ENCODE assay signal across 33 mouse cellular contexts in genomic region chr10:23901119-23901518, GRCm38 (mm10). TPM values are rescaled to one million over a fixed set of nuclear protein-coding genes. Genes with fewer than 3 reads are reported as not detected.
DNase-seq lines count a peak whose midpoint lies in the region; ATAC-seq lines count a peak whose summit lies in the region.
"Had no signal": no experiment of that assay in that cellular context is flagged by ENCODE, and none has a peak within 500 bp of the region (broad histone marks: within the 10 kb centered on the region; RNA-seq: fewer than 3 reads in every experiment).

No protein-coding gene starts in this region.

- H3K4me1 ChIP-seq in forebrain, embryonic 11.5 days (replicated peaks; ENCODE audit: control insufficient read depth, insufficient read depth, low read length) = no peaks in the 10 kb centered on the region
- no peaks in the 10 kb centered on the region; the same call in 1 of the 2 replicates for H3K4me1 ChIP-seq in forebrain, embryonic 16.5 days (replicated peaks; ENCODE audit: control insufficient read depth, insufficient read depth, low read length)
- no peaks in the 10 kb centered on the region for H3K4me1 ChIP-seq in midbrain, embryonic 14.5 days (ENCODE audit: control insufficient read depth, insufficient read depth, low read length)
- H3K4me1 ChIP-seq: limb, embryonic 10.5 days; limb, embryonic 15.5 days; neural tube, embryonic 13.5 days had no signal

- intact Hi-C loops in left cerebral cortex, postnatal 4 days (cut with DNase I) = no loop called here

- H3K4me3 ChIP-seq in forebrain, embryonic 11.5 days (ENCODE audit: low read depth, low read length) = no peak overlapping the region
- no peak overlapping the region for H3K4me3 ChIP-seq in forebrain, embryonic 16.5 days (replicated peaks; ENCODE audit: low read length)
- H3K4me3 ChIP-seq in midbrain, embryonic 14.5 days (replicated peaks; ENCODE audit: low read depth, low read length) = no peak overlapping the region
- H3K4me3 ChIP-seq: gastrocnemius, adult 2 months; limb, embryonic 10.5 days; limb, embryonic 15.5 days; neural tube, embryonic 13.5 days had no signal

- no peak overlapping the region for H3K27ac ChIP-seq in forebrain, embryonic 11.5 days (ENCODE audit: low read depth, low read length)
- no peak overlapping the region for H3K27ac ChIP-seq in forebrain, embryonic 16.5 days (ENCODE audit: low read length)
- no peak overlapping the region for H3K27ac ChIP-seq in midbrain, embryonic 14.5 days (replicated peaks; ENCODE audit: low read depth, low read length)
- H3K27ac ChIP-seq: gastrocnemius, adult 2 months; limb, embryonic 10.5 days; limb, embryonic 15.5 days; liver, embryonic 14.5 days; neural tube, embryonic 13.5 days had no signal

- H3K27me3 ChIP-seq in forebrain, embryonic 11.5 days (ENCODE audit: control insufficient read depth, insufficient read depth, low read length) = no peaks in the 10 kb centered on the region
- H3K27me3 ChIP-seq in forebrain, embryonic 16.5 days (replicated peaks; ENCODE audit: control insufficient read depth, insufficient read depth, low read length) = no peaks in the 10 kb centered on the region
- H3K27me3 ChIP-seq in midbrain, embryonic 14.5 days (ENCODE audit: control insufficient read depth, insufficient read depth, low read length) = no peaks in the 10 kb centered on the region
- H3K27me3 ChIP-seq: limb, embryonic 15.5 days; neural tube, embryonic 13.5 days had no signal

- no peak overlapping the region for H3K4me2 ChIP-seq in forebrain, embryonic 11.5 days (ENCODE audit: low read depth, low read length, severe bottlenecking)
- no peak overlapping the region for H3K4me2 ChIP-seq in forebrain, embryonic 16.5 days (ENCODE audit: low read length)
- no peak overlapping the region for H3K4me2 ChIP-seq in midbrain, embryonic 14.5 days (ENCODE audit: low read length)
- H3K4me2 ChIP-seq: limb, embryonic 15.5 days; lung, embryonic 14.5 days; neural tube, embryonic 13.5 days had no signal

- no peaks in the 10 kb centered on the region for H3K36me3 ChIP-seq in forebrain, embryonic 11.5 days (ENCODE audit: control insufficient read depth, insufficient read depth, low read length)
- H3K36me3 ChIP-seq in forebrain, embryonic 16.5 days (ENCODE audit: control insufficient read depth, insufficient read depth) = no peaks in the 10 kb centered on the region
- no peaks in the 10 kb centered on the region for H3K36me3 ChIP-seq in midbrain, embryonic 14.5 days (ENCODE audit: control insufficient read depth, insufficient read depth, low read length)
- H3K36me3 ChIP-seq: G1E; limb, embryonic 10.5 days; limb, embryonic 15.5 days; neural tube, embryonic 13.5 days had no signal

- H3K9ac ChIP-seq in forebrain, embryonic 11.5 days (ENCODE audit: low read length) = no peak overlapping the region
- no peak overlapping the region for H3K9ac ChIP-seq in forebrain, embryonic 16.5 days (replicated peaks; ENCODE audit: low read depth, low read length)
- H3K9ac ChIP-seq in midbrain, embryonic 14.5 days (replicated peaks; ENCODE audit: low read length) = no peak overlapping the region
- H3K9ac ChIP-seq: limb, embryonic 15.5 days; liver, embryonic 14.5 days; lung, embryonic 14.5 days; neural tube, embryonic 13.5 days had no signal

- no peaks in the 10 kb centered on the region for H3K9me3 ChIP-seq in forebrain, embryonic 11.5 days (ENCODE audit: control insufficient read depth, low read length)
- H3K9me3 ChIP-seq in forebrain, embryonic 16.5 days (ENCODE audit: control insufficient read depth, low read length) = no peaks in the 10 kb centered on the region
- H3K9me3 ChIP-seq in midbrain, embryonic 14.5 days (ENCODE audit: control insufficient read depth, low read length) = no peaks in the 10 kb centered on the region
- H3K9me3 ChIP-seq: G1E; limb, embryonic 10.5 days; limb, embryonic 15.5 days; neural tube, embryonic 13.5 days had no signal

- ATAC-seq in forebrain, embryonic 11.5 days (replicated peaks; ENCODE audit: low FRiP score) = peak; percentile 69
- ATAC-seq in forebrain, embryonic 16.5 days = peak; percentile 78
- ATAC-seq in midbrain, embryonic 14.5 days (ENCODE audit: low FRiP score, low TSS enrichment) = no peak
- ATAC-seq: hindbrain, embryonic 16.5 days had no signal

- peak; percentile 21 for DNase-seq in R1 (ENCODE audit: low read depth, low spot score)
- no peak for DNase-seq in forebrain, embryonic 11.5 days (ENCODE audit: low spot score)
- DNase-seq in midbrain, embryonic 14.5 days = peak; percentile 8
- DNase-seq in kidney, postnatal 36 days = no peak
- DNase-seq in left cerebral cortex, postnatal 4 days = no peak
- no peak for DNase-seq in heart, adult 8-10 months (ENCODE audit: low spot score)
- DNase-seq: adrenal gland, postnatal 14 days; cerebellum, adult 2 months; cerebellum, postnatal 14 days; gastrocnemius, adult 2 months; heart, postnatal 14 days; kidney, adult 2 months; kidney, postnatal 4 days; lung, embryonic 14.5 days; lung, postnatal 14 days; thymus, postnatal 4 days had no signal

- WGBS in forebrain, embryonic 11.5 days = 43% methylated on average over 3 of the region's 3 CpGs
- WGBS in forebrain, embryonic 16.5 days = 13% methylated on average over 3 of the region's 3 CpGs
- WGBS in midbrain, embryonic 14.5 days = 16% methylated on average over 3 of the region's 3 CpGs

RNA-seq across cellular contexts. Expression of gene Vnn1, which starts 6.6 kb away (rescaled TPM):
- 1.5 and 3.7 TPM in 2 replicates for polyA plus RNA-seq in forebrain, embryonic 11.5 days (2014; fragmentation: Nextera tagmentation; extraction: Ambion mirVana)
- 0.11 and 0.36 TPM in 2 replicates for polyA plus RNA-seq in forebrain, embryonic 16.5 days (2015; fragmentation: Nextera tagmentation; extraction: Ambion mirVana)
- 0.08 TPM in 1 of 2 replicates, not detected in the other for polyA plus RNA-seq in midbrain, embryonic 14.5 days (2014; fragmentation: Nextera tagmentation; extraction: Ambion mirVana)
- total RNA-seq in left cerebral cortex, postnatal 4 days (2021) = under 1 TPM; 0.32 to 0.38 TPM
- under 1 TPM; 0.25 to 0.72 (median 0.35) TPM for total RNA-seq in heart, adult 8-10 months (2022)
- total RNA-seq: G1E; layer of hippocampus, adult 8-10 months had no signal
- polyA plus RNA-seq: G1E; neural tube, embryonic 13.5 days had no signal

RNA-seq across cellular contexts. Expression of gene Taar1, which starts 19.0 kb away (rescaled TPM):
- polyA plus RNA-seq in forebrain, embryonic 11.5 days (2014; fragmentation: Nextera tagmentation; extraction: Ambion mirVana) = not detected in 2 replicates
- not detected in 2 replicates for polyA plus RNA-seq in forebrain, embryonic 16.5 days (2015; fragmentation: Nextera tagmentation; extraction: Ambion mirVana)
- polyA plus RNA-seq in midbrain, embryonic 14.5 days (2014; fragmentation: Nextera tagmentation; extraction: Ambion mirVana) = not detected in 2 replicates
- total RNA-seq in left cerebral cortex, postnatal 4 days (2021) = not detected
- total RNA-seq in heart, adult 8-10 months (2022) = not detected
- total RNA-seq: adrenal gland, postnatal 14 days; G1E; gastrocnemius, adult 2 months; gastrocnemius, postnatal 4 days; heart, postnatal 14 days; layer of hippocampus, adult 8-10 months; layer of hippocampus, postnatal 25 days; left cerebral cortex, adult 8-10 months had no signal
- polyA plus RNA-seq: cerebellum, adult 2 months; embryonic facial prominence, embryonic 11.5 days; G1E; heart, embryonic 14.5 days; hindbrain, embryonic 11.5 days; hindbrain, embryonic 16.5 days; intestine, embryonic 14.5 days; kidney, adult 2 months; kidney, embryonic 16.5 days; limb, embryonic 10.5 days; limb, embryonic 15.5 days; liver, embryonic 14.5 days; lung, embryonic 14.5 days; neural tube, embryonic 13.5 days; thymus, postnatal 0 days had no signal

RNA-seq across cellular contexts. Expression of gene Taar2, which starts 37.3 kb away (rescaled TPM):
- polyA plus RNA-seq in forebrain, embryonic 11.5 days (2014; fragmentation: Nextera tagmentation; extraction: Ambion mirVana) = not detected in 2 replicates
- polyA plus RNA-seq in forebrain, embryonic 16.5 days (2015; fragmentation: Nextera tagmentation; extraction: Ambion mirVana) = not detected in 2 replicates
- polyA plus RNA-seq in midbrain, embryonic 14.5 days (2014; fragmentation: Nextera tagmentation; extraction: Ambion mirVana) = not detected in 2 replicates
- total RNA-seq in left cerebral cortex, postnatal 4 days (2021) = not detected
- not detected for total RNA-seq in heart, adult 8-10 months (2022)
- total RNA-seq: adrenal gland, postnatal 14 days; G1E; gastrocnemius, adult 2 months; gastrocnemius, postnatal 4 days; heart, postnatal 14 days; layer of hippocampus, adult 8-10 months; layer of hippocampus, postnatal 25 days; left cerebral cortex, adult 8-10 months had no signal
- polyA plus RNA-seq: cerebellum, adult 2 months; embryonic facial prominence, embryonic 11.5 days; G1E; heart, embryonic 14.5 days; hindbrain, embryonic 11.5 days; hindbrain, embryonic 16.5 days; kidney, adult 2 months; kidney, embryonic 16.5 days; limb, embryonic 10.5 days; limb, embryonic 15.5 days; liver, embryonic 14.5 days; lung, embryonic 14.5 days; thymus, postnatal 0 days had no signal

RNA-seq across cellular contexts. Expression of gene Taar3, which starts 48.2 kb away (rescaled TPM):
- polyA plus RNA-seq in forebrain, embryonic 11.5 days (2014; fragmentation: Nextera tagmentation; extraction: Ambion mirVana) = not detected in 2 replicates
- polyA plus RNA-seq in forebrain, embryonic 16.5 days (2015; fragmentation: Nextera tagmentation; extraction: Ambion mirVana) = not detected in 2 replicates
- polyA plus RNA-seq in midbrain, embryonic 14.5 days (2014; fragmentation: Nextera tagmentation; extraction: Ambion mirVana) = not detected in 2 replicates
- total RNA-seq in left cerebral cortex, postnatal 4 days (2021) = not detected
- total RNA-seq in heart, adult 8-10 months (2022) = not detected
- total RNA-seq: adrenal gland, postnatal 14 days; gastrocnemius, adult 2 months; gastrocnemius, postnatal 4 days; heart, postnatal 14 days; layer of hippocampus, adult 8-10 months; layer of hippocampus, postnatal 25 days; left cerebral cortex, adult 8-10 months had no signal
- polyA plus RNA-seq: cerebellum, adult 2 months; embryonic facial prominence, embryonic 11.5 days; G1E; heart, embryonic 14.5 days; hindbrain, embryonic 11.5 days; hindbrain, embryonic 16.5 days; intestine, embryonic 14.5 days; kidney, adult 2 months; kidney, embryonic 16.5 days; limb, embryonic 10.5 days; limb, embryonic 15.5 days; liver, embryonic 14.5 days; lung, embryonic 14.5 days; neural tube, embryonic 13.5 days; thymus, postnatal 0 days had no signal

RNA-seq across cellular contexts. Expression of gene Vnn3, which starts 49.9 kb away (rescaled TPM):
- not detected in 2 replicates for polyA plus RNA-seq in forebrain, embryonic 11.5 days (2014; fragmentation: Nextera tagmentation; extraction: Ambion mirVana)
- polyA plus RNA-seq in forebrain, embryonic 16.5 days (2015; fragmentation: Nextera tagmentation; extraction: Ambion mirVana) = not detected in 2 replicates
- polyA plus RNA-seq in midbrain, embryonic 14.5 days (2014; fragmentation: Nextera tagmentation; extraction: Ambion mirVana) = not detected in 2 replicates
- under 1 TPM in 1 of 2 experiments, not detected in 1; 0.20 TPM for total RNA-seq in left cerebral cortex, postnatal 4 days (2021)
- under 1 TPM in 3 of 4 experiments, not detected in 1; 0.12 to 0.34 (median 0.16) TPM for total RNA-seq in heart, adult 8-10 months (2022)
- total RNA-seq: G1E; gastrocnemius, adult 2 months; heart, postnatal 14 days had no signal
- polyA plus RNA-seq: embryonic facial prominence, embryonic 11.5 days; G1E; limb, embryonic 10.5 days; limb, embryonic 15.5 days; lung, embryonic 14.5 days; neural tube, embryonic 13.5 days had no signal

Comparison
In these comparisons a context has a peak if more than half of its experiments do, and no peak if none do; other contexts are left out.
1. DNase-seq: peak in R1 (single experiment) and midbrain, embryonic 14.5 days (single experiment); none in forebrain, embryonic 11.5 days (single experiment), kidney, postnatal 36 days (0 of 2), left cerebral cortex, postnatal 4 days (single experiment) and heart, adult 8-10 months (single experiment).